Mouse (Mus musculus) midbrain, embryonic 16.5 days (tissue): Measurements from ENCODE around the gene Il1r1. TPM values are rescaled to one million over a fixed set of nuclear protein-coding genes. Genes with fewer than 3 reads are reported as not detected.

ENCODE experiments used
- ATAC-seq: fragments of 200-750 bp; cut with Nextera tagmentation; 2 replicates; pipeline ENCODE4 v1.8.0; 2017; ENCODE audit warnings: moderate TSS enrichment
- H3K27ac ChIP-seq: fragments of 300-500 bp; sonication (generic); 2 replicates; pipeline ENCODE4 v1.5.1; 2014; ENCODE audit warnings: mild to moderate bottlenecking, low read length, mixed read lengths
- H3K27me3 ChIP-seq: fragments of 300-500 bp; sonication (generic); 2 replicates; pipeline ENCODE4 v1.6.1; 2014; ENCODE audit warnings: low read depth, low read length, mixed read lengths; ENCODE audit not compliant: control insufficient read depth, insufficient read depth
- H3K36me3 ChIP-seq: fragments of 300-500 bp; sonication (generic); 2 replicates; pipeline ENCODE4 v1.6.1; 2014; ENCODE audit warnings: mild to moderate bottlenecking, low read length, moderate library complexity, mixed read lengths; ENCODE audit not compliant: control insufficient read depth, insufficient read depth
- H3K4me1 ChIP-seq: fragments of 300-500 bp; sonication (generic); 2 replicates; pipeline ENCODE4 v1.6.1; 2014; ENCODE audit warnings: mild to moderate bottlenecking, low read length, mixed read lengths; ENCODE audit not compliant: control insufficient read depth, insufficient read depth
- H3K4me2 ChIP-seq: fragments of 300-500 bp; sonication (generic); 2 replicates; pipeline ENCODE4 v1.6.1; 2014; ENCODE audit warnings: mild to moderate bottlenecking, low read length, mixed read lengths
- H3K4me3 ChIP-seq: fragments of 300-500 bp; sonication (generic); 2 replicates; pipeline ENCODE4 v1.5.1; 2014; ENCODE audit warnings: low read depth, mild to moderate bottlenecking, low read length, moderate library complexity, mixed read lengths
- H3K9ac ChIP-seq: fragments of 300-500 bp; sonication (generic); 2 replicates; pipeline ENCODE4 v1.6.1; 2014; ENCODE audit warnings: low read depth, low read length, mixed read lengths
- H3K9me3 ChIP-seq: fragments of 300-500 bp; sonication (generic); replicated peaks from 2 replicates; pipeline ENCODE4 v1.6.1; 2014; ENCODE audit warnings: mild to moderate bottlenecking, low read length, mixed read lengths; ENCODE audit not compliant: control insufficient read depth, poor library complexity, severe bottlenecking
- WGBS: fragments of 180-500 bp; shearing (Covaris S2); extraction: QIAGEN DNeasy Blood & Tissue Kit; methylation state at CpG from one replicate; pipeline ENCODE4 v1.1.7; 2014; 5-methylcytosine and 5-hydroxymethylcytosine counted together
- polyA plus RNA-seq: library from polyadenylated mRNA; unstranded; fragments of >200 nt; fragmentation: Nextera tagmentation; extraction: Ambion mirVana; gene quantifications from 2 replicates; pipeline ENCODE4 v1.2.1, GENCODE M21; 2015

The Il1r1 gene
- polyA plus RNA-seq, 1 experiment from 2014 or later, result 0.72 TPM

DNA sequence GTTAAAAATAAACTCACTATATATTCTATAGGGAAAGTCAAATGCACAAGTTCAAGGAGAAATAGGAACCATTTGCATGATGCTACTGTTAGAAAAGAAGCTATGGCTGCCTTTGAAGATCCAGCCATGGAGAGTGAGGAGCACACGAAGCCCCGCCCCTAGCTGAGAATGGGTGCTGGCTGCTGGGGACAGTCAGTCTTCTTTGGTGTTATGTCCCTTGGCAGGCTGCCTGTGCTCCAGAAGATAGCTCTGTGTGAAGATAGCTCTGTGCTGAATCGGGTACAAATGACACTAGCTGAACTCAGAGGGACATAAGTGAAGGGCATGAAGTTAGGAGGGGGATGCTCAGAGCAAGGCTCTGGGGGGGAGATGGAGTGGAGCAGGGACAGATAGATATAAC is 86.2 kb downstream of the Il1r1 start:
- Histone ChIP-seq H3K27ac (no peak overlapping the region), H3K9me3 (no peaks in the 10 kb centered on the region), H3K27me3 (no peaks in the 10 kb centered on the region), H3K4me1 (no peaks in the 10 kb centered on the region), H3K4me2 (no peak overlapping the region), H3K36me3 (no peaks in the 10 kb centered on the region), H3K9ac (no peak overlapping the region), H3K4me3 (no peak overlapping the region)
- no peak for ATAC-seq
- 91% methylated on average over 3 of the region's 3 CpGs for WGBS

DNA sequence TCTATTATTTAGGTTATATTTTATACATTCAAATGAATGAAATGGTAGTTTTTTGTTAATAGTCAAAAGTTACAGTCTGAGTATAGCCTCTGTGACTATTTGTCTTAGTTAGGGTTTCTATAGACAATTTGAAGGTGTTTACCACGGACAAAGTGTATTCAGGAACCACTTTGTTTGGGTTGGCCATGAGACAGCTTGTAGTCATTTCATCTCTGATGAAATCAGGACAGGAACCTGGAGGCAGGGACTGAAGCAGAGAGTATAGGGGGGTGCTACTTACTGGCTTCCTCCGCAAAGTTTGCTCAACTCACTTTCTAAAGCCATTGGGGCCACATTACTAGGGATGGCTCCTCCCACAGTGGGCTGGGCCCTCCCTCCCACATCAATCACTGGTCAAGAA is 86.7 kb downstream of the Il1r1 start:
- H3K4me3 ChIP-seq, result no peak overlapping the region
- H3K4me1 ChIP-seq, result no peaks in the 10 kb centered on the region
- ATAC-seq, result no peak
- H3K4me2 ChIP-seq, result no peak overlapping the region
- H3K9ac ChIP-seq, result no peak overlapping the region
- H3K9me3 ChIP-seq, result no peaks in the 10 kb centered on the region
- no peaks in the 10 kb centered on the region for H3K27me3 ChIP-seq
- H3K27ac ChIP-seq, result no peak overlapping the region
- WGBS, result 81% methylated on average over 2 of the region's 2 CpGs
- no peaks in the 10 kb centered on the region for H3K36me3 ChIP-seq

DNA sequence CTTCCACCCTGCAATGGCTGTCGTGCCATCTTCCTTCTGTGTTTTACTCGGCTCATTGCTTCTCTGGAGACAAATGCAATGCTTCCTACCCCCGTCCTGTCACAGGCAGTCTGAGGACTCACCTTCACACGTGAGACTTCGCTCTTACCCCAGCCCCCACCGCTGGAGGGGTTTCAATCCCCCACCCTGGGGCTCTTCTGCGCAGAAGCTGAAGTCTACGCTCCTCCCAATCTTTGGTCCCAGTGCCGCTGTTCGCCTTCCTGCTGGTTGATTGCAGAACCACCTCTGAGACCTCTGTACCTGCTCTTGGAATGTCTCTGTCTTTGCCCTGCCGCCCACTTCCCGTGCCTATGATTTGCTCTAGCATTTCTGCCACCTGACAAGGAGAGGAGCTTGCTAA is 89.1 kb downstream of the Il1r1 start:
- Histone ChIP-seq H3K27me3 (no peaks in the 10 kb centered on the region), H3K4me3 (no peak overlapping the region), H3K9me3 (no peaks in the 10 kb centered on the region), H3K4me1 (no peaks in the 10 kb centered on the region), H3K27ac (no peak overlapping the region), H3K4me2 (no peak overlapping the region), H3K9ac (no peak overlapping the region), H3K36me3 (no peaks in the 10 kb centered on the region)
- no peak for ATAC-seq
- WGBS, result 80% methylated on average over 12 of the region's 12 CpGs

DNA sequence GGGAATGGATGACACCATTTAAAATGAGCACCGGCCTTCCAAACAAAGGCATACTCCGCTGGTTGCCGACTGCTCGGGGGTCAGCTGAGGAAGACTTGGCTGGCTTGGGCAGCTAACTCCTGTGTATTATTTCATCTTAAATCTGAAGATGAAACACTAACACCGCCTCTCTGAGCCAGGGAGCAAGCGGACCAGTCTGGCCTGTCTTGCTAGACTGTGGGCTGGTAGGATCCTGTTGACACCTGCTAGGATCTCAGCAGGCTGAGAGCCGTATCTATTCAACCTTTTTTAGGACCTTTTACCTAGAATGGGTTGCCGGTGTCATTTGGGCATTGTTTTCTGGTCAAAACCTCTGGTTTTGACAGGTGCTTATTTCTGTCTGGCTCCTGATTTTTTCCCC is 92.8 kb downstream of the Il1r1 start:
- 89% methylated on average over 8 of the region's 8 CpGs for WGBS
- ATAC-seq, result no peak
- Histone ChIP-seq H3K9ac (no peak overlapping the region), H3K4me2 (no peak overlapping the region), H3K9me3 (no peaks in the 10 kb centered on the region), H3K4me3 (no peak overlapping the region), H3K4me1 (no peaks in the 10 kb centered on the region), H3K27me3 (no peaks in the 10 kb centered on the region), H3K27ac (no peak overlapping the region), H3K36me3 (no peaks in the 10 kb centered on the region)

DNA sequence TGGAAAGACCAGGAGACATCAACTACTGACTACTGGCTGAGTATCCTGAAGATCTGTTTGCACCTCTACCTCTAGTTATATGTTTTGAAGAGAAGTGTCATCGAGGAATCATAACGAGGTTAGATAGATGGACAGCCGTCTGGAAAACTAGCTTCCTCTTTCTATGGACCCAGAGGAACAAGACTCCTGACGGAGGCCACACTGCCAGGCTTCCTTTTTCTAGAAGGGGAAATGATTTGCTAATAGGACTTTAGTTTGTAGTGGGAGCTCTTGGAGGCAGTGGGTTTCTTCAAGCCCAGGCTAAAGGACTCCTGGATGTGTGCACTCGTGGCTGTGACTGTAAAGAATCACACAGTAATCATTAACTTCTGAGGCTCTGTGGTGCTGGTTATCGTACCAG is 96.9 kb downstream of the Il1r1 start:
- no peak overlapping the region for H3K4me2 ChIP-seq
- no peaks in the 10 kb centered on the region for H3K9me3 ChIP-seq
- WGBS, result 82% methylated on average over 6 of the region's 6 CpGs
- H3K27ac ChIP-seq, result no peak overlapping the region
- no peak overlapping the region for H3K4me3 ChIP-seq
- no peak for ATAC-seq
- no peaks in the 10 kb centered on the region for H3K36me3 ChIP-seq
- H3K9ac ChIP-seq, result no peak overlapping the region
- H3K27me3 ChIP-seq, result peaks cover 12% of the 10 kb centered on the region
- peaks cover 12% of the 10 kb centered on the region; the same call in 1 of the 2 replicates for H3K4me1 ChIP-seq

DNA sequence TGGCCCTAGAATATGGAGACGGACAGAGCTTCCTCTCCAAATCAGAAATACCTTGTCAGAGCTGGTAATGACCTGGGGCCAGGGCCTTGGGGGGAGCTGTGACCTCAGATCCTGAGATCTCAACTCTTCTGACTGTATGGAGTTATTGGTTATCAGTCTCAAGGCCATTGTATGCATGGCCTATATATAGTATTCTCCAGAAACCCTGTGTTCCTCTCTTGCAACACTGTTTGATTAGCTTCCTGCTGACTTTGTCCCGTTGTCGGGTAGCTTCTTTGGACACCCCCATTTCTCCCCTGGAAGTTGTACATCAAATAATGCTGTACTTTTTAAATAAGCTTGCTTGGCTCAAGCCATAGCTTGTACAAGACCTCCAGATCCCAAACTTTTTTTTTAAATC is 97.7 kb downstream of the Il1r1 start:
- peaks cover 14% of the 10 kb centered on the region for H3K27me3 ChIP-seq
- no peak overlapping the region for H3K27ac ChIP-seq
- H3K4me1 ChIP-seq, result peaks cover 12% of the 10 kb centered on the region; the same call in 1 of the 2 replicates
- H3K9me3 ChIP-seq, result no peaks in the 10 kb centered on the region
- no peak overlapping the region for H3K4me3 ChIP-seq
- ATAC-seq, result no peak
- H3K4me2 ChIP-seq, result no peak overlapping the region
- H3K9ac ChIP-seq, result no peak overlapping the region
- WGBS, result 94% methylated on average over 3 of the region's 3 CpGs
- H3K36me3 ChIP-seq, result no peaks in the 10 kb centered on the region

DNA sequence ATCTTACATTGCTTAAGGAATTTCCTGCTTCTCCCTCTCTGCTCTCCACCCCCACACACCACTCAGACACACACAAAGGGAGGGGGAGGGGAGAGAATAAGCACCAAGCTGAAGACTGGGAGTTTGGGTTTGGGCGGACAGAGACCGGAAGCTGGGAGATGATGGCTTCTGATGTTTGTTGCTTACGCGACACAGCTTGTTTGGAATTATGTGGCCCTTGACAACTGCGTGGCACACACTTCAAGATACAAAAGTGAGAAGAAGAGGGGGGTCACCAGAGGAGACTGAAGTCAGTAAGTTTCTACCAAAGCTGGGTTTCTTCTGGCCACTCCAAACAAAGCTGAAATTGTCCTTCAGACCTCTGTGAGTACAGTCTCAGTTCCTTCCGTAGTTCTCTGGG is 99.6 kb downstream of the Il1r1 start, which contains the start of gene Il1rl2:
Gene Il1rl2, plus strand, starts transcription at position 154 of the 400 bp plus-strand sequence.
- ATAC-seq, result no peak

DNA sequence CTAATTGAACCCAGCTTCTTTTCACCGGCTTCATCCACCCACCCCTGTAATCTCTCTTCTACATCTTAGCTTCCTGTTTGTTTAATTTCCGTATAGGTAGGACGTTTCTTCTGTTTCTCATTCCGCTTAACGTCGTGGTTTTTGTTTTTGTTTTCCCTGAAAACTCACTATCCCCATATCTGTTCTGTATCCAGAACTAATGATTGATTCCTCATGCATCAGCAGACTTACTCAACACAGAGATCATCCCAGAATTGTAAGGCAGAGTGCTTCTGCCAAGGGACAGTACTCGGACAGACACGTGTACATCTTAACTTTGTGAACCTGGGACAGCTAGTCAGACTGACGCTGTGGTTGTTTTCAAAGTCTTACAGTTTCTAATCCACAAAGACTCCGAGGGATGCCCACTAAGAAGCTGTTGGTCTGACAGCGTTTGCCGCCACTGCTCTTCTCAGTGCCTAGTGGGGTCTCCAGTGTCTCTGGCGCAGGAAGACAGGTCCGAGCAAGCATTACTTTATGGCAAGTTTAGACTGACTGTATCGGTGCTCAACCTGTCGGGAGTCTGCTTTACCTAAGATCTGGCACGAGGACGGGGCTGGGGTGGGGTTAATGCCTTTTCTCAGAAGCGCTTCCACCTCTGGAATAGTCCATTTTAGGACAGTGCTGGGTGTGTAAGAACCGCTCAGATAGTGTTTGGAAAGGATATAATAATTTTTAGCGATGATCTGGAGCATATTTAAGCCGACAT is 100.2 kb downstream of the Il1r1 start:
- peak; percentile 17; the same call in 1 of the 2 replicates for ATAC-seq
- Histone ChIP-seq H3K27ac (no peak overlapping the region), H3K4me2 (peak overlapping the region; percentile 95), H3K4me1 (peaks cover 12% of the 10 kb centered on the region; the same call in 1 of the 2 replicates), H3K36me3 (no peaks in the 10 kb centered on the region), H3K27me3 (peaks cover 14% of the 10 kb centered on the region), H3K9ac (peak overlapping the region; percentile 62), H3K4me3 (peak overlapping the region; percentile 45), H3K9me3 (no peaks in the 10 kb centered on the region)
- WGBS, result 8% methylated on average over 22 of the region's 22 CpGs

More for the DNA sequence above, 99.6 kb downstream of the Il1r1 start, which contains the start of gene Il1rl2:
- no peaks in the 10 kb centered on the region for H3K9me3 ChIP-seq
- 55% methylated on average over 6 of the region's 6 CpGs for WGBS
- H3K4me2 ChIP-seq, result peak within 1 kb of the TSS; percentile 95
- peaks cover 14% of the 10 kb centered on the region for H3K27me3 ChIP-seq
- H3K9ac ChIP-seq, result peak within 1 kb of the TSS; percentile 62
- H3K36me3 ChIP-seq, result no peaks in the 10 kb centered on the region
- peak within 1 kb of the TSS; percentile 45 for H3K4me3 ChIP-seq
- peaks cover 12% of the 10 kb centered on the region; the same call in 1 of the 2 replicates for H3K4me1 ChIP-seq
- no peak within 1 kb of the TSS for H3K27ac ChIP-seq

DNA sequence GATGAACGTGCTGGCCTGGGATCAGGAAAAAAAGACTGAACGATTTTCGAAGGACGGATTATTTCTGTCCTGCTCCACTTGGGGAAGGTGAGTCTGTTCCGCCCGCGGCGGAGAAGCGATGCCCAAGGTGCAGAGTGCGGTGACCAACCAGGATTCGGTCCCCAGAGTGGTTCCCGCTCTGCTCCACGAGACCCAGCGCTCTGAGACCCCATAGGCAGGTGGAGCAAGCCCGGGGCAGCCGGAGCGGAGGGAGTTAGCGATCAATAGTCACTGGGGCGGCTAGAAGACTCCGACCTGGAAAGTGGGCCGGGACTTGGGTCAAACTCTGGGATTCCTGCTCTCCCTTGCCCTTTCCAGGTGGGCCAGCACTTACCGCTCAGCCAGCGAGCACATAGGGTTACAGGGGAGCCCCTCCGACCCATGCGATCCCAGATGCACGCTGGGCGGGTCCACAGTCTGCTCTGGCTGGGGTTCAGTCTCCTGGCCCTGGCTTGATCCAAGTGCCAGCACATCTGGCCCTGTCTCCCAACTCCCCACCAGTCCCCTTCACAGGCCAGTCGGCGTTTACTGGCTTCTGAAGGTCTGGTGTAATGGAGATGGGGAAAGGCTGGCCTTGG is 100.9 kb downstream of the Il1r1 start:
- peaks cover 14% of the 10 kb centered on the region for H3K27me3 ChIP-seq
- H3K9me3 ChIP-seq, result no peaks in the 10 kb centered on the region
- no peaks in the 10 kb centered on the region for H3K36me3 ChIP-seq
- ATAC-seq, result 0 out of 2 replicates have a peak, but pooled peaks have one; percentile 32
- H3K27ac ChIP-seq, result no peak overlapping the region
- H3K4me3 ChIP-seq, result peak overlapping the region; percentile 45
- WGBS, result under 1% methylated on average over 29 of the region's 29 CpGs
- peak overlapping the region; percentile 95 for H3K4me2 ChIP-seq
- H3K9ac ChIP-seq, result peak overlapping the region; percentile 62
- H3K4me1 ChIP-seq, result peaks cover 12% of the 10 kb centered on the region; the same call in 1 of the 2 replicates
